Mouse (Mus musculus) thymus, postnatal 25 days (tissue): ENCODE data around the gene Cib4.

Experiments used
- DNase-seq: peaks from one replicate; pipeline ENCODE4 v3.0.0; 2022

Gene Cib4

GRCm38 (mm10) chr5:30545698-30546097, at the start of gene Cib4:
Gene Cib4, minus strand, starts transcription at chr5:30545836.
- no peak for DNase-seq

GRCm38 (mm10) chr5:30594953-30595560, 49.4 kb upstream of the Cib4 start:
- no peak for DNase-seq

GRCm38 (mm10) chr5:30593811-30594504, 48.3 kb upstream of the Cib4 start:
- no peak for DNase-seq

GRCm38 (mm10) chr5:30593360-30593759, 47.7 kb upstream of the Cib4 start:
- DNase-seq: no peak

GRCm38 (mm10) chr5:30592279-30592980, 46.8 kb upstream of the Cib4 start:
- DNase-seq: no peak

GRCm38 (mm10) chr5:30591786-30592185, 46.1 kb upstream of the Cib4 start:
- no peak for DNase-seq

- no peak for DNase-seq
Observed at GRCm38 (mm10) chr5:30591205-30591731, 45.6 kb upstream of the Cib4 start.

GRCm38 (mm10) chr5:30590231-30590630, 44.6 kb upstream of the Cib4 start:
- no peak for DNase-seq

- no peak for DNase-seq
Observed at GRCm38 (mm10) chr5:30589546-30589945, 43.9 kb upstream of the Cib4 start.

- no peak for DNase-seq
Observed at GRCm38 (mm10) chr5:30589069-30589468, 43.4 kb upstream of the Cib4 start.

- DNase-seq: no peak
Observed at GRCm38 (mm10) chr5:30588301-30588968, 42.8 kb upstream of the Cib4 start.

GRCm38 (mm10) chr5:30587681-30588300, 42.2 kb upstream of the Cib4 start, which contains the start of gene Kcnk3:
Gene Kcnk3, plus strand, starts transcription at chr5:30588170.
- peak; percentile 34 for DNase-seq

- DNase-seq: no peak
Observed at GRCm38 (mm10) chr5:30587101-30587500, 41.5 kb upstream of the Cib4 start.

GRCm38 (mm10) chr5:30586616-30587015, 41.0 kb upstream of the Cib4 start:
- no peak for DNase-seq

- DNase-seq: no peak
Observed at GRCm38 (mm10) chr5:30582017-30582416, 36.4 kb upstream of the Cib4 start.

GRCm38 (mm10) chr5:30580725-30581124, 35.1 kb upstream of the Cib4 start:
- no peak for DNase-seq

GRCm38 (mm10) chr5:30578445-30579080, 32.9 kb upstream of the Cib4 start:
- no peak for DNase-seq

- no peak for DNase-seq
Observed at GRCm38 (mm10) chr5:30577654-30578310, 32.1 kb upstream of the Cib4 start.

GRCm38 (mm10) chr5:30577251-30577650, 31.6 kb upstream of the Cib4 start:
- no peak for DNase-seq

- DNase-seq: no peak
Observed at GRCm38 (mm10) chr5:30576233-30576632, 30.6 kb upstream of the Cib4 start.

- no peak for DNase-seq
Observed at GRCm38 (mm10) chr5:30574367-30574766, 28.7 kb upstream of the Cib4 start.

GRCm38 (mm10) chr5:30571820-30572219, 26.2 kb upstream of the Cib4 start:
- DNase-seq: no peak
